Mouse (Mus musculus) left cerebral cortex, postnatal 10 days (tissue): ENCODE measurements at regions not wholly inside any gene's neighbourhood (a gene's known extent, or its start where the extent isn't known, plus 50 kb on each side); places are given as distances from the start of the nearest gene placed in this dataset.
A peak's percentile ranks its signal among the peaks of the same experiment; 100 is the strongest.

ENCODE experiments used
- DNase-seq, 2 experiments: peaks; one replicate each; pipeline ENCODE4 v3.0.0; 2021 to 2022; ENCODE audit warnings: low spot score in 2 of 2, mixed read lengths in 1 of 2; ENCODE audit errors: extremely low spot score in 1 of 2
- intact Hi-C: fragments of 180-260 bp; cut with DNase I; formaldehyde crosslinking; loops from one replicate; pipeline ENCODE4 v1.15.1; 2025

DNA sequence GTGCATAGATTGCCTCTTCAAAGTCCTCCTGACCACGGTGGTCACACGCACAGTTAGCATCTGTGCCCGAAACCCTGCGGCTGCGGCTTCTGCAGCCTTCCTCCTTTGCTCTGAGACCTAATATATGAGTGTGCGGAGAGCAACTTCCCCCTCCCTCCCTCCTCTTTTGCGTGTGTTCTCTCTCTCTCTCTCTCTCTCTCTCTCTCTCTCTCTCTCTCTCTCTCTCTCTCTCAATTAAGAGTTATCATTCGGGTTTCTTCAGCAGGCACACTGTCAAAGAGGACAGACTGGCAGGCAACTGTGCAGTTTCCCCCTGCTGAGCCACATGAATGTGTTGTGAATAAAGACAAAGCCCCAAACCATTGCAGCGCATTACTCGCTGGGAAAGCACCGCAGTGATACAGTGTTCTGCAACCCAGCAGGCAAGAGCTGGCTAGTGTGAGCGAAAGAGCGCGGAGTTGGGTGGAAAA, 900.8 kb downstream of the Mat2b start:
- intact Hi-C loops: no loop called here
- DNase-seq: peak; percentile 12 to 14

DNA sequence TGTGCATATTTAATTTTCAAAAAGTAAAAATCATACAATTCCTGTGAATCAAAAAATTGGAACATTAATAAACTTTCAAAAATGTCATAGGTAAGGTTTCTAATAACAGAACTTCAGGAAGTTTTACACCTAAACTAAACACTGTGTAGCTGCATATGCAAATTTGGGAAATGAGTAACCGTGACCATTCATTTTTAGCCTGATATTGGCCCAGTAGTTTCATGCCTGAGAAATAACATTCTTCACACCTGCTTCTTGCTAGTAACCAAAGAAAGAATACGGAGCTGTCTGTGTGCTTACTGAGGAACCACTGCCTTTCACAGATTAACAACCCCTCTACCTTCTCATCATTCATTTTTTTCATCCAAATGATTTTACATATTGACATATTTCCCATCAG, 902.9 kb downstream of the Mat2b start:
- intact Hi-C loops: no loop called here

More for the DNA sequence above, 902.9 kb downstream of the Mat2b start:
- no peak for DNase-seq
